Mouse (Mus musculus) kidney, adult 10 weeks (tissue): ENCODE results near the gene Cdk2ap2. TPM values are rescaled to one million over a fixed set of nuclear protein-coding genes. Genes with fewer than 3 reads are reported as not detected.

Source experiments
- polyA plus RNA-seq: library from polyadenylated mRNA; stranded (reverse); fragments of 350-450 nt; fragmentation: Illumina TruSeq; extraction: RNeasy Lipid Tissue Mini Kit (QIAGEN cat#74804); gene quantifications from one replicate; pipeline ENCODE4 v1.2.3, GENCODE M21; 2014; ENCODE audit warnings: low read depth, low replicate concordance

Cdk2ap2 gene
- polyA plus RNA-seq: 0.73 TPM

DNA sequence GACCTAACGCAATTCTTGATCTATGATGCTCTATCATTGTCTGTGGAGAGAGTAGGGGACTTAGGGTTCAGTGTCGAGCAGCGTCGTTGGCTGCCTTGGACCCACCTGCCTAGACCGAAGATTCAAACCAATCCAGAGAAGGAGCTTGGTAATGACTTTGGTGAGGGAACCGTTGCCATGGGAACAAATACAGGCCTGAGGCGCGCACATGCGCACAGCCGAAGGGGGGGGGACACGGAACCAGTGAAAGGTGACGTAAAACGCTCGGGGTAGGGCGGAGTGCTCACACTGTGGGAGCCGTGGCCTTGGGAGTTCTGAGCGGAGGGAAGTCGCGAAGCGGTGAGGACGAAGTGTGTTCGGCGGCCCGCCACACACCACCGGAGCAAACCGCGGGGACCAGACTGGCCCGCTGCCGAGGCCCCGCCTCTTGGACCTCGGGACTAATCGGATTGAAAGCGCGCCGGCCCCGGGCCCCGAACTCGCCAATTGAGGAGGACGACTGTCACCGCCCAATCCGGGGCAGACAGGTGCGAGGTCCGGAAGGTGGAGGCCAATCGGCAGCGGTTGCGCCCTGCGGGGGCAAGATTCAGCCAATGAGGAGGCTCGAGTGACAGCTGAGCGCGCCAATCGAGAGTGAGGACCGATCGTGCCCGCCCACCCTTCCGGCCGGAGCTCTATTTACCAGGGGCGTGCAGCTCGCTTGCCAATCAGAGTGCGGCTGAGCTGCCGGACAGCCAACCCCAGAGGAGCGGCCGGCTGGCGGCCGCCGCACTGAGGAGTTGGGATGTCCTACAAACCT, at the start of gene Cdk2ap2:
Gene Cdk2ap2 (plus strand): TSS at position 541 of the 799 bp plus-strand sequence.

DNA sequence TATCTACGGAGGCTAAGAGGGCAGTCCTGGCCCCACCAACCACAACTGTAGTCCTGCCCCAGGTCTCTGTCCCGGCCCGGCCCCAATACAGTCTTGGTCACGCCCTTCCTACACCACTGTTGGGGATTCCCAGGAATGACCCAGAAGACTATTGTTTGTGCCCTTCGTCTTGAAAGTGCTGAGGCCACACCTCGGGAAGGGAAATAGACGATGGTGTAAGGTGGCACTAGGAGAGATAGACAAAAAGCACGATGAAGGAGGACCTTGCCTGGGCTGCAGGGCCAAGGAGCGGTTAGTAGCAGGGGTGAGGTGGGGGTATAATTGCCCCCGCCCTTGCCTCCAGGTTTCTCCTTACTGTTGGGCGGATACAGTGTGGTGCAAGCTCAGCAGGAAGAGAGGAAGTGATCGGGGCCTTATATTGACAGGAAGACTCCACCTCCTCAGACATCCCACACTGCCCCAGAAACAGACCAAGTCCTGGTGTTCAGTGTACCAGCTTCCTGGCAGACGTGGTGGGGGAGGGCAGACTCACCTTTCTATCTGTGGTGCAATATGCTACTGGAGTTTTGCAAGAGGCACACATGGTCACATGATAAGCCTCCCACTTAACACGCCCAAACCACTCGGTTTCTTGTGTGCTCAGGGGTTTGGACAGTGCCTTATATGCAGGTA, 37.8 kb upstream of the Cdk2ap2 start, which contains the start of gene Gstp3:
Gene Gstp3 (minus strand): TSS at position 501 of the 672 bp plus-strand sequence.

DNA sequence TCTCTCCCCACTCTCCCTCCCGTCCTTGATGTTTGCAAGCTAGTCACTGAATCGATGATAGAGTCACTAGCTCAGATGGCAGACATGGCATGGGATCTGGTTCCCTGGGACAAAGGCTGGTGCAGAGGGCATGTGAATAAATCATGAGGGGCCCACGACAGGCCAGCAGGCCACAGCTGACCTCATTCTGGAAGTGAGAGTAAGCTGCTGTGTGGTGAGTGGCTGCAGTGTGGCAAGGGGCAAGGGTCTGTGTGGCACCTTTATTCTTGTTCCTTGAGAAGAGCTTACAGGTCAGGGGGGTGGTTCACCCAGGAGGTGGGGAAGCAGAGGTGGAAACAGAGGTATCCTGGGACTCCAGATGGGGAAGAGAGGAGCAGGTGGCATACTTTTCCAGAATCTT, 15.6 kb upstream of the Cdk2ap2 start, which contains the start of gene Cabp2:
Gene Cabp2 (plus strand): TSS at position 185 of the 400 bp plus-strand sequence.

DNA sequence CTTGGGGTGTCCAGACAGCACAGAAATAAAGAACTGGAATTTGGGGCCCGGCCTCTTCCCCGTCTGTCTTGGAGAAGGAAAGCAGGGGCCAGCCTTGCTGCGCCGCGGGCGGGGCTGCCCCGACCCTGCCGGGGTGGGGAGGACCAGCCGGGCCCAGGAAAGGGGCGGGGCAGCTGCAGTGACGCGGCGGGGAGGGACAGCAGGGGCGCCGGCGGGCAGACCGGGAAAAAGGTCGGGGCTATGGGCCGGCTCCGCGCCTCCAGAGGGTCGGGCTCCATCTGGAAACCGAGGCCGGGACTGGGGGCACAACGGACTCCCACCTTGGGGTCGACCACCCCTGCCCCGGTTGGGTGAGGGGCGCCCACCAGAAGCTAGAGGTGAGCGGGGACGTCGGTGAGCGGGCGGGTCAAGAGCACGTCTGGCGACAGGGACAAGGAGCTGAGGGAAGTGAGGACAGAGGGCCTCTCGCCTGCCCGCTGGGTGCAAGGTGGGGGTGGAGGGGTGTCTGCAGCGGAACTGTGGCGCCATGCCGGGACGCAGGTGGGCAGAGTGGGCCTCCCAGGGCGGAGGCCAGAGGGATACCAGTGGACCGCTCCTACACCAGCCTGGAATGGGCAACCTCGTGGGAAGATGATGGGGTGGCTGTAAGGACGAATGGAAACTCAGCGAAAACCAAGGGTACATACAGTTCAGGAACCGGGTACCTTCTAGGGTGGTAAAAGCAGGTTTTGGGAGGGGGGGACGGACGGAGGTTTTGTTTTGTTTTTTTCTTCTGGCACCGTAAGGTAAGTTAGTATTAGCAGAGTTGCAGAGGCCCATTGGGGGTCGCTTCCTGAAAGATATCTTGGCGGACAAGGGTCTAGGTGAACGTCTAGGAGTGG, 3.1 kb downstream of the Cdk2ap2 start, which contains the start of gene Pitpnm1:
Gene Pitpnm1 (plus strand): TSS at position 162 of the 881 bp plus-strand sequence.

DNA sequence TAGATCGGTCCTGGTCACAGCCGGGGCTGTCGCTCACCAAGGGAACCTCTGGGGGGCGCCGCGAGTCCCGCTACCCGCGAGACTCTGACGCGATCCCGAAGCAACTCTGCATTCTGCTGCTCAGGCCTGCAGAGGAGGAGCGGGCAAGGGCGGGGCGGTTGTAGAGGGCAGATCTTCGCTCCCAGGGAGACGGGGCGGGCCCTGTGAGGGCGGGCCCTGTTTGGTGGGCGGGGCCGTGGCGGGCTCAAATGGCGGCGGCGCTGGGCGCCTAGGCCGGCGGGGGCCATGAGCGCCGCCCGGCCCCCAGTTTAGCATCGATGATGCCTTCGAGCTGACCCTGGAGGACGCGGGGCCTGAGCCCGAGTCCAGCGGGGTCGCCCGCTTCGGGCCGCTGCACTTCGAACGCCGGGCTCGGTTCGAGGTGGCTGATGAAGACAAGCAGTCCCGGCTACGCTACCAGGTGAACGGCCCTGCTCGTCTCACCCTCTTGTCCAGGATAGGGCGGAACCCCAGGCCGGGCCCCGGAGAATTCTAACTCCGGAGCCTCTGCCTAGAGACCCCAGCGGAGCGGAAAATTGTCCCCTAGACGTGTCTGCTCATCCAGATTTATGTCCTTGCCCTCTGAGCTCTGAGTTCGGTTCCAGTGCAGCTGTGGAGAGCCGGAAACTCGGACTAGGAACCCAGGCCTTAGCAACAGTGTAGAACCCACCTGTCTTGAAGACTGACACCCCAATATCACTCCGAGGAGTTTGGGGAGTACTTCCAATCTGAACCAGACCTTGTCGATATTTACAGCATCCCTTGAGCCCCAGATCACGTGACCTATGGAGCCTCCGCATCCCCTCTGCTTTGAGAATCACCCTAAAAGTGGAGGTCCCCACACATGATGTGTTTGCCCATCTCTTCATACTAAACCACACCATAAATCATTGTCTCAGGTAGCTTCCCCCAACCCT, 29.0 kb downstream of the Cdk2ap2 start, which contains the start of gene Aip:
Gene Aip (minus strand): TSS at position 118 of the 956 bp plus-strand sequence.

GRCm38 (mm10) chr19:4139446-4139845, 42.5 kb downstream of the Cdk2ap2 start, which contains the start of gene Gpr152:
Gpr152 (plus strand) TSS chr19:4139787.

DNA sequence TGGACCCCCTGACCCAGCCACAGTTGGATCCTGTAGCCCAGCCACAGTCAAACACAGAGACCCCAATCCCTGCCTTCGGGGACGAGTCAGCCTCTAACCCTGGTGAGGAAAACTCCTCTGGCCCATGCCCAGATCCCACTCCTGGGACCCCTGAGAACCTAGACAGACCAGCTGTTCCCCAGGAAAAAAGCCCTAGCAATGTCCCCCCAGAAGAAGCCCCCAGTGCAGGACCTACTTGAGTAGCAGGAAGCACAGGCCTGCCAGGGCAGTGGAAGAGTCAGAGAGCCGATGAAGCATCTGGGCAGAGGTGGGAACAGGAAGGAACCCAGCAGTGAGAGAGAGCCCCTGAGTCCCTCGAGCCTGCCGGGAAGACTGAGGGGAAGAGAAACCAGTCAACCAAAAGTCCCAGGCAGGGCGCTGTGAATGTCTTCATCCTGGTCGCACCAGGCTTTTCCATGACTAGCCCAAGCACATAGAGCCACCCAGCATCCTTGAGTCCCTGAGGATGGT, 46.8 kb downstream of the Cdk2ap2 start, which contains the start of gene Cabp4:
Gene Cabp4 (minus strand): TSS at position 275 of the 510 bp plus-strand sequence.

DNA sequence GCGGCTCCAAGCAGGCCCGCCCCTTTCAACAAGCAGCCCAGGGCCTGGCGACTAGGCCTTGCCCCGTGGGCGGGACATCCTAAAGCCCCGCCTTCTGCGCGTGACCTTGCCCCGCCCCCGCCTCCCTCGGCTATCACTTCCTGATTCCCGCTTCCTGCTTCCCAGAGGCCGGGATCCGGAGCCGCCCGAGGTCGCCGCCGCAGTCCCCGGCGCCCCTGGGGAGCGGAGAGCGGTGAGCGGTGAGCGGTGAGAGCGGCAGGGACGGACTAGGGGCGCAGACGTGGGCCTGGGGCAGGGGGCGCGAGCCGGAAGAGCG, 51.5 kb downstream of the Cdk2ap2 start, which contains the start of gene Coro1b:
Gene Coro1b (plus strand): TSS at position 129 of the 316 bp plus-strand sequence.

Other genes starting within 250 kb of the Cdk2ap2 start
- gene Chka, start 245.4 kb upstream of the Cdk2ap2 start, polyA plus RNA-seq: 78.9 TPM
- gene Tcirg1, start 190.0 kb upstream of the Cdk2ap2 start, polyA plus RNA-seq: not detected
- 4.6 TPM for gene Ndufs8, start 184.4 kb upstream of the Cdk2ap2 start, polyA plus RNA-seq
- 0.53 TPM for gene Aldh3b1, start 167.4 kb upstream of the Cdk2ap2 start, polyA plus RNA-seq
- gene Unc93b1, start 162.0 kb upstream of the Cdk2ap2 start, polyA plus RNA-seq: not detected
- 0.36 TPM for gene Aldh3b3, start 138.5 kb upstream of the Cdk2ap2 start, polyA plus RNA-seq
- gene Aldh3b2, start 124.9 kb upstream of the Cdk2ap2 start, polyA plus RNA-seq: not detected
- 47.4 TPM for gene Acy3, start 110.6 kb upstream of the Cdk2ap2 start, polyA plus RNA-seq
- not detected for gene Tbx10, start 104.4 kb upstream of the Cdk2ap2 start, polyA plus RNA-seq
- gene Nudt8, start 96.6 kb upstream of the Cdk2ap2 start, polyA plus RNA-seq: 0.65 TPM
- gene Gm49405, start 96.6 kb upstream of the Cdk2ap2 start, polyA plus RNA-seq: not detected
- not detected for gene Doc2g, start 93.9 kb upstream of the Cdk2ap2 start, polyA plus RNA-seq
- gene Ndufv1, start 84.4 kb upstream of the Cdk2ap2 start, polyA plus RNA-seq: 9.9 TPM
- gene Gstp1, start 59.2 kb upstream of the Cdk2ap2 start, polyA plus RNA-seq: 14.6 TPM
- 10.1 TPM for gene Gstp2, start 51.2 kb upstream of the Cdk2ap2 start, polyA plus RNA-seq
- not detected for gene Gstp3, start 37.6 kb upstream of the Cdk2ap2 start, polyA plus RNA-seq
- gene Cabp2, start 15.6 kb upstream of the Cdk2ap2 start, polyA plus RNA-seq: not detected
- gene Pitpnm1, start 2.8 kb downstream of the Cdk2ap2 start, polyA plus RNA-seq: 0.20 TPM
- 1.3 TPM for gene Aip, start 28.7 kb downstream of the Cdk2ap2 start, polyA plus RNA-seq
- gene Gpr152, start 42.6 kb downstream of the Cdk2ap2 start, polyA plus RNA-seq: not detected
- not detected for gene Cabp4, start 46.9 kb downstream of the Cdk2ap2 start, polyA plus RNA-seq
- gene Coro1b, start 51.4 kb downstream of the Cdk2ap2 start, polyA plus RNA-seq: 9.0 TPM
- gene Ptprcap, start 56.4 kb downstream of the Cdk2ap2 start, polyA plus RNA-seq: 2.3 TPM
- 2.2 TPM for gene Rps6kb2, start 66.2 kb downstream of the Cdk2ap2 start, polyA plus RNA-seq
- gene Carns1, start 78.3 kb downstream of the Cdk2ap2 start, polyA plus RNA-seq: 0.49 TPM
- gene Tbc1d10c, start 94.1 kb downstream of the Cdk2ap2 start, polyA plus RNA-seq: not detected
- 97.3 TPM for gene Ppp1ca, start 94.9 kb downstream of the Cdk2ap2 start, polyA plus RNA-seq
- 1.5 TPM for gene Rad9a, start 104.5 kb downstream of the Cdk2ap2 start, polyA plus RNA-seq
- gene Clcf1, start 117.1 kb downstream of the Cdk2ap2 start, polyA plus RNA-seq: 0.16 TPM
- not detected for gene AC109138.7, start 117.2 kb downstream of the Cdk2ap2 start, polyA plus RNA-seq
- not detected for gene Pold4, start 134.7 kb downstream of the Cdk2ap2 start, polyA plus RNA-seq
- gene Ssh3, start 172.0 kb downstream of the Cdk2ap2 start, polyA plus RNA-seq: 1.7 TPM
- gene Ankrd13d, start 186.0 kb downstream of the Cdk2ap2 start, polyA plus RNA-seq: not detected
- 11.2 TPM for gene Grk2, start 209.0 kb downstream of the Cdk2ap2 start, polyA plus RNA-seq